Mouse (Mus musculus) cortical plate, adult 2 months (tissue): ENCODE data around the gene Mad1l1. TPM values are rescaled to one million over a fixed set of nuclear protein-coding genes. Genes with fewer than 3 reads are reported as not detected.
"Not testable (repeated sequence)": the region's sequence is repeated elsewhere in the genome, so short reads cannot be mapped to it uniquely, and the experiment has no call there.

Experiments used
- H3K27ac ChIP-seq: fragments of 200-500 bp; 2 replicates; pipeline ENCODE4 v1.5.1; 2012; ENCODE audit warnings: low read length, control low read depth, inconsistent platforms; ENCODE audit not compliant: insufficient read depth
- H3K4me1 ChIP-seq: fragments of 200-500 bp; 2 replicates; pipeline ENCODE4 v1.6.1; 2011; ENCODE audit warnings: low read length; ENCODE audit not compliant: control insufficient read depth, insufficient read depth
- H3K4me3 ChIP-seq: fragments of 200-500 bp; 2 replicates; pipeline ENCODE4 v1.5.1; 2011; ENCODE audit warnings: mild to moderate bottlenecking, low read length, control low read depth; ENCODE audit not compliant: insufficient read depth
- CTCF ChIP-seq: fragments of 200-500 bp; IDR thresholded peaks from 2 replicates; pipeline ENCODE4 v1.5.1; 2011; ENCODE audit warnings: mild to moderate bottlenecking, control low read depth, low read length; ENCODE audit not compliant: insufficient read depth; ENCODE audit errors: extremely low read depth
- POLR2A ChIP-seq: fragments of 200-500 bp; IDR thresholded peaks from 2 replicates; pipeline ENCODE4 v1.6.1; 2011; ENCODE audit warnings: mild to moderate bottlenecking, low read length, control low read depth; ENCODE audit not compliant: insufficient read depth; ENCODE audit errors: extremely low read depth
- polyA plus RNA-seq: library from polyadenylated mRNA; depleted of rRNA; stranded (reverse); fragments of >200 nt; gene quantifications from 2 replicates; pipeline ENCODE4 v1.2.3, GENCODE M21; 2012; rRNA removed

Mad1l1 gene
- 16.9 and 17.1 TPM in 2 replicates for polyA plus RNA-seq

- Histone ChIP-seq H3K4me3 (peak within 1 kb of the TSS; percentile 80), H3K4me1 (peaks cover 1% of the 10 kb centered on the region; the same call in 1 of the 2 replicates), H3K27ac (no peak within 1 kb of the TSS)
- TF ChIP-seq CTCF, result no peak
- peak; percentile 69 for TF ChIP-seq POLR2A
These were observed at the start of gene Mad1l1, which contains the start of gene Nudt1 for GRCm38 (mm10) chr5:140321042-140321755. Gene Mad1l1, minus strand, starts transcription at chr5:140321552. Gene Nudt1, plus strand, starts transcription at chr5:140321656.

GRCm38 (mm10) chr5:140370446-140371254 lies 49.3 kb upstream of the Mad1l1 start:
- Histone ChIP-seq H3K4me3 (no peak overlapping the region), H3K27ac (no peak overlapping the region), H3K4me1 (peaks cover 2% of the 10 kb centered on the region)
- TF ChIP-seq CTCF (no peak), POLR2A (no peak)

GRCm38 (mm10) chr5:140369466-140369865 lies 48.1 kb upstream of the Mad1l1 start:
- TF ChIP-seq POLR2A (no peak), CTCF (no peak)
- H3K27ac ChIP-seq, result no peak overlapping the region
- H3K4me3 ChIP-seq, result no peak overlapping the region
- peaks cover 2% of the 10 kb centered on the region for H3K4me1 ChIP-seq

GRCm38 (mm10) chr5:140368926-140369325 lies 47.6 kb upstream of the Mad1l1 start:
- no peaks in the 10 kb centered on the region for H3K4me1 ChIP-seq
- no peak overlapping the region for H3K4me3 ChIP-seq
- TF ChIP-seq CTCF, result no peak
- TF ChIP-seq POLR2A, result no peak
- no peak overlapping the region for H3K27ac ChIP-seq

GRCm38 (mm10) chr5:140368126-140368525 lies 46.8 kb upstream of the Mad1l1 start:
- H3K27ac ChIP-seq, H3K4me1 ChIP-seq, H3K4me3 ChIP-seq: not testable (repeated sequence)

GRCm38 (mm10) chr5:140364415-140364814 lies 43.1 kb upstream of the Mad1l1 start:
- no peak overlapping the region for H3K27ac ChIP-seq
- no peaks in the 10 kb centered on the region for H3K4me1 ChIP-seq
- TF ChIP-seq CTCF (no peak), POLR2A (no peak)
- no peak overlapping the region for H3K4me3 ChIP-seq

GRCm38 (mm10) chr5:140359930-140360674 lies 38.8 kb upstream of the Mad1l1 start:
- no peak for TF ChIP-seq POLR2A
- TF ChIP-seq CTCF, result no peak
- H3K4me3 ChIP-seq, result no peak overlapping the region
- no peaks in the 10 kb centered on the region for H3K4me1 ChIP-seq
- no peak overlapping the region for H3K27ac ChIP-seq

GRCm38 (mm10) chr5:140357466-140357865 lies 36.1 kb upstream of the Mad1l1 start:
- Histone ChIP-seq H3K4me1 (no peaks in the 10 kb centered on the region), H3K27ac (no peak overlapping the region), H3K4me3 (no peak overlapping the region)
- TF ChIP-seq CTCF (no peak), POLR2A (no peak)

GRCm38 (mm10) chr5:140355934-140356333 lies 34.6 kb upstream of the Mad1l1 start:
- H3K4me1 ChIP-seq, result no peaks in the 10 kb centered on the region
- TF ChIP-seq POLR2A (no peak), CTCF (no peak)
- H3K27ac ChIP-seq, result no peak overlapping the region
- H3K4me3 ChIP-seq, result no peak overlapping the region

- Histone ChIP-seq H3K27ac (no peak overlapping the region), H3K4me3 (no peak overlapping the region), H3K4me1 (no peaks in the 10 kb centered on the region)
- no peak for TF ChIP-seq POLR2A
These were observed 31.0 kb upstream of the Mad1l1 start for GRCm38 (mm10) chr5:140352352-140352751.
